Mouse (Mus musculus): ENCODE measurements around the gene Mex3d.

DNA sequence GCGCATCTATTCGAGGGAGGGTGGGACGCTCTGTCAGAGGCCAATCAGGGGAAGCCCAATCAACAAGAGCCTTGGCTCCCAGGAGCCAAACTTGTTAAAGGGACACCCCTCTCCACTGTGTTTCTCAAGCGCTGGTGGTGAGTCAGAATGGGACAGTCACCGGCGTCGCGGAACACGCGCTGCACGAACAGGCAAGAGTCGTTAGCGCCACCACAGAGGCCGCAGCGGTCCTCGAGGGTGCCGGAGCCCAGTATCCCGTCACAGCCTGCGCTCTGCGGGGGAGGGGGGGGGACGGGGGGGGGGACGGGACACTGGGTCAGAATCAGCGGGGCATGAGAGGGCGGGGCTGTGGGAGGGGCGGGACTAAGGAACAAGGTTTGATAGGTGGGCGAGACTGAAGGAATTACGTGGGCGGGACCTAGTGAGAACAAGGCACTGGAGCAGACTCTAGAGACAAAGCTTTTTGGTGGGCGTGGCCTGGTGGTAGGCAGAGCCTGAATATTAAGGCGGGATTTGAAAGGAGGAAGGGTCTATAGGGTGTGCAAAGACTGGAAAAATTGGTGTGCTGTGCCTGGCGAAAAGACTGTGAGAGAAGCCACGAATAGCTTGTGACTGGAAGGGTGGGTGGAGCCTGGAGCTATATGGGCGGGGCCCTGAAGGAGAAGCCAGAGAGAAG, 44.6 kb downstream of the Mex3d start:
- TF ChIP-seq UBTF (IDR thresholded peaks at IDR 0.05; ENCODE audit: borderline replicate concordance, insufficient read depth, low read depth, low read length) (no peak), MAX (IDR thresholded peaks at IDR 0.05; ENCODE audit: low read length) (no peak), ELF1 (IDR thresholded peaks at IDR 0.05; ENCODE audit: low read depth, low read length) (no peak)
